Mouse (Mus musculus) limb, embryonic 15.5 days (tissue): ENCODE results near the gene Mup12. TPM values are rescaled to one million over a fixed set of nuclear protein-coding genes. Genes with fewer than 3 reads are reported as not detected.
"Not testable (repeated sequence)": the region's sequence is repeated elsewhere in the genome, so short reads cannot be mapped to it uniquely, and the experiment has no call there.

Experiments
- ATAC-seq: fragments of 200-750 bp; cut with Nextera tagmentation; 2 replicates; pipeline ENCODE4 v1.8.0; 2017; ENCODE audit warnings: low read depth, moderate TSS enrichment; ENCODE audit not compliant: insufficient number of reproducible peaks, low FRiP score, low TSS enrichment
- H3K27ac ChIP-seq: fragments of 300-500 bp; sonication (generic); 2 replicates; pipeline ENCODE4 v1.5.1; 2015; ENCODE audit warnings: moderate library complexity, mild to moderate bottlenecking, inconsistent platforms
- H3K27me3 ChIP-seq: fragments of 300-500 bp; sonication (generic); 2 replicates; pipeline ENCODE4 v1.6.1; 2015; ENCODE audit warnings: inconsistent platforms
- H3K36me3 ChIP-seq: fragments of 300-500 bp; sonication (generic); 2 replicates; pipeline ENCODE4 v1.6.1; 2015; ENCODE audit warnings: inconsistent platforms
- H3K4me1 ChIP-seq: fragments of 300-500 bp; sonication (generic); 2 replicates; pipeline ENCODE4 v1.6.1; 2015; ENCODE audit warnings: inconsistent platforms
- H3K4me2 ChIP-seq: fragments of 300-500 bp; sonication (generic); 2 replicates; pipeline ENCODE4 v1.6.1; 2015; ENCODE audit warnings: mild to moderate bottlenecking, inconsistent platforms
- H3K4me3 ChIP-seq: fragments of 300-500 bp; sonication (generic); 2 replicates; pipeline ENCODE4 v1.5.1; 2015; ENCODE audit warnings: mild to moderate bottlenecking, inconsistent platforms
- H3K9ac ChIP-seq: fragments of 300-500 bp; sonication (generic); 2 replicates; pipeline ENCODE4 v1.6.1; 2015; ENCODE audit warnings: inconsistent platforms
- H3K9me3 ChIP-seq: fragments of 300-500 bp; sonication (generic); 2 replicates; pipeline ENCODE4 v1.6.1; 2016; ENCODE audit warnings: inconsistent platforms
- WGBS: fragments of 180-500 bp; shearing (Covaris S2); methylation state at CpG from one replicate; pipeline ENCODE4 v1.1.7; 2015; 5-methylcytosine and 5-hydroxymethylcytosine counted together
- polyA plus RNA-seq: library from polyadenylated mRNA; unstranded; fragments of >200 nt; fragmentation: Nextera tagmentation; extraction: Ambion mirVana; gene quantifications from 2 replicates; pipeline ENCODE4 v1.2.1, GENCODE M21; 2015

Mup12 gene
- polyA plus RNA-seq = 0.28 TPM in 1 of 2 replicates, not detected in the other

DNA sequence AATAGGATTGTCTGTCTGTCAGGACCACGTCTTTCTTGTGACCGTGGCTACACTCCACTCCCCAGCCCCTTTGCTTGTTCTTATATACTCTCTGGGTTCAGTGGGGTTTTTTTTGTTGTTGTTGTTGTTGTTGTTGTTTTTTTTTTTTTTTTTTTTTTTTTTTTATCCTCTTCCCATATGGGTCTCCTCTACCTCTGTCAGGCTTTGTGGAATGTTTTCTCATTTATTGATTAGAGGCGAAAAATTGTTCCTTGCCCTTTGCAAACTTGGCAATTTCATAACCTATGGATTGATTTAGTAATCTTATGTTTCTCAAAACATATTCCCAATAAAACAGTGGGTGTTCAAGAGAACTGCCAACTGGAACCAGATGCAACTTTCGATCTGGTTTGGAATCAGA, at the start of gene Mup12:
Gene Mup12, minus strand, starts transcription at position 101 of the 400 bp plus-strand sequence.
- H3K9ac ChIP-seq, H3K4me3 ChIP-seq, H3K27me3 ChIP-seq, H3K36me3 ChIP-seq, H3K9me3 ChIP-seq, H3K4me2 ChIP-seq, H3K27ac ChIP-seq, ATAC-seq, H3K4me1 ChIP-seq: not testable (repeated sequence)
- 92% methylated on average over 3 of the region's 4 CpGs for WGBS

Other genes with a start within 250 kb of the Mup12 start
- gene Mup1, start 239.4 kb downstream of the Mup12 start, polyA plus RNA-seq = 0.73 and 2.0 TPM in 2 replicates
- gene Mup10, start 159.1 kb downstream of the Mup12 start, polyA plus RNA-seq = 1.6 and 1.9 TPM in 2 replicates
- 0.29 and 0.87 TPM in 2 replicates for gene Mup11, start 78.9 kb downstream of the Mup12 start, polyA plus RNA-seq
- gene Mup22, start 80.1 kb upstream of the Mup12 start, polyA plus RNA-seq = 5.1 and 6.0 TPM in 2 replicates